Mouse (Mus musculus): ENCODE data around the gene Otop2.

Gene Otop2

GRCm38 (mm10) chr11:115306863-115307262 is at the start of gene Otop2:
Otop2 (plus strand) TSS chr11:115307163.
- DNase-seq (ENCODE audit: low read depth) = no peak

GRCm38 (mm10) chr11:115257775-115258510 is 49.0 kb upstream of the Otop2 start:
- DNase-seq (ENCODE audit: low read depth) = peak; percentile 46

- DNase-seq (ENCODE audit: low read depth) = no peak
These were observed 47.8 kb upstream of the Otop2 start for GRCm38 (mm10) chr11:115259134-115259533.

- DNase-seq (ENCODE audit: low read depth) = no peak
These were observed 44.0 kb upstream of the Otop2 start for GRCm38 (mm10) chr11:115262954-115263353.

GRCm38 (mm10) chr11:115264136-115264861 is 42.7 kb upstream of the Otop2 start:
- no peak for DNase-seq (ENCODE audit: low read depth)

GRCm38 (mm10) chr11:115264862-115265668 is 41.9 kb upstream of the Otop2 start:
- peak; percentile 69 for DNase-seq (ENCODE audit: low read depth)

- peak; percentile 56 for DNase-seq (ENCODE audit: low read depth)
These were observed 41.1 kb upstream of the Otop2 start for GRCm38 (mm10) chr11:115265771-115266399.

GRCm38 (mm10) chr11:115266400-115266778 is 40.6 kb upstream of the Otop2 start:
- no peak for DNase-seq (ENCODE audit: low read depth)

- DNase-seq (ENCODE audit: low read depth) = no peak
These were observed 39.7 kb upstream of the Otop2 start, which contains the start of gene Grin2c for GRCm38 (mm10) chr11:115267061-115267883. Grin2c (minus strand) TSS chr11:115267243.

- DNase-seq (ENCODE audit: low read depth) = no peak
These were observed 39.0 kb upstream of the Otop2 start for GRCm38 (mm10) chr11:115267958-115268357.

- no peak for DNase-seq (ENCODE audit: low read depth)
These were observed 37.5 kb upstream of the Otop2 start for GRCm38 (mm10) chr11:115269330-115270066.

GRCm38 (mm10) chr11:115270148-115270861 is 36.7 kb upstream of the Otop2 start:
- peak; percentile 77 for DNase-seq (ENCODE audit: low read depth)

GRCm38 (mm10) chr11:115271052-115271451 is 35.9 kb upstream of the Otop2 start:
- no peak for DNase-seq (ENCODE audit: low read depth)

- DNase-seq (ENCODE audit: low read depth) = no peak
These were observed 35.5 kb upstream of the Otop2 start for GRCm38 (mm10) chr11:115271481-115271880.

GRCm38 (mm10) chr11:115272894-115273498 is 34.0 kb upstream of the Otop2 start:
- no peak for DNase-seq (ENCODE audit: low read depth)

GRCm38 (mm10) chr11:115273735-115274134 is 33.2 kb upstream of the Otop2 start:
- no peak for DNase-seq (ENCODE audit: low read depth)

GRCm38 (mm10) chr11:115274178-115274577 is 32.8 kb upstream of the Otop2 start:
- DNase-seq (ENCODE audit: low read depth) = no peak

GRCm38 (mm10) chr11:115274771-115275170 is 32.2 kb upstream of the Otop2 start:
- no peak for DNase-seq (ENCODE audit: low read depth)

GRCm38 (mm10) chr11:115275509-115275908 is 31.5 kb upstream of the Otop2 start:
- no peak for DNase-seq (ENCODE audit: low read depth)
